ENCODE assay signal across 12 mouse cellular contexts in the genomic region with DNA sequence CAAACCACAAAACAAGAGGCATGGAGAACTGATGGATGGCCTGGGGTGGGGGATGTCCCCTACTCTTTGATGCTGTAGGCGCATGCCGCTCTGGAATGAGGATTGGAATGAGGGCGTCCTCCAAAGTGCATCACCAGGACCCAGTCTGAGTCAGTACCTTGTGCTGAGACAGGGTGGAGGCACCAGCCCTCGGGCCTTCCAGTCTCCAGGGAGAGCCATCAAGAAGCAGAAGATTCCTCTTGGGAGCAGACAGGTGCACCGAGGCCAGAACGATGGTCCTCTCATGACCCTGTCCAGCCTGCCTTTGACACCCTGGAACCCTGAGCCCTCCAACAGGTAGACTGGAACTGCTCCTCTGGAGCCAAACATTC. TPM values are rescaled to one million over a fixed set of nuclear protein-coding genes. Genes with fewer than 3 reads are reported as not detected.
A peak's percentile ranks its signal among the peaks of the same experiment; 100 is the strongest.
DNase-seq lines count a peak whose midpoint lies in the region; ATAC-seq lines count a peak whose summit lies in the region.
"Had no signal": no experiment of that assay in that cellular context is flagged by ENCODE, and none has a peak within 500 bp of the region (broad histone marks: within the 10 kb centered on the region; RNA-seq: fewer than 3 reads in every experiment).

No protein-coding gene starts in this region.

- WGBS in hindbrain, embryonic 13.5 days = 83% methylated on average over 6 of the region's 6 CpGs
- 85% methylated on average over 6 of the region's 6 CpGs for WGBS in hindbrain, embryonic 11.5 days
- 66% methylated on average over 6 of the region's 6 CpGs for WGBS in heart, embryonic 16.5 days

- no peaks in the 10 kb centered on the region for H3K36me3 ChIP-seq in hindbrain, embryonic 13.5 days
- no peaks in the 10 kb centered on the region for H3K36me3 ChIP-seq in hindbrain, embryonic 11.5 days (ENCODE audit: control insufficient read depth, insufficient read depth, low read length)
- no peaks in the 10 kb centered on the region for H3K36me3 ChIP-seq in heart, embryonic 16.5 days (ENCODE audit: control insufficient read depth, insufficient read depth)
- H3K36me3 ChIP-seq: neural tube, embryonic 12.5 days had no signal

- no peak overlapping the region for H3K4me3 ChIP-seq in hindbrain, embryonic 13.5 days
- no peak overlapping the region for H3K4me3 ChIP-seq in hindbrain, embryonic 11.5 days (ENCODE audit: low read depth, low read length)
- peak overlapping the region; percentile 74 for H3K4me3 ChIP-seq in heart, embryonic 16.5 days (ENCODE audit: low read length)

- H3K27me3 ChIP-seq in hindbrain, embryonic 13.5 days = 0 out of 2 replicates have a peak, but pooled peaks cover 1% of the 10 kb centered on the region
- H3K27me3 ChIP-seq in hindbrain, embryonic 11.5 days (ENCODE audit: control insufficient read depth, insufficient read depth, low read length) = no peaks in the 10 kb centered on the region
- H3K27me3 ChIP-seq in heart, embryonic 16.5 days (ENCODE audit: control insufficient read depth, insufficient read depth, low read length) = no peaks in the 10 kb centered on the region
- H3K27me3 ChIP-seq: neural tube, embryonic 12.5 days had no signal

- peaks cover 36% of the 10 kb centered on the region for H3K4me1 ChIP-seq in hindbrain, embryonic 13.5 days (replicated peaks)
- peaks cover 18% of the 10 kb centered on the region for H3K4me1 ChIP-seq in hindbrain, embryonic 11.5 days (replicated peaks; ENCODE audit: control insufficient read depth, insufficient read depth, low read length)
- H3K4me1 ChIP-seq in heart, embryonic 16.5 days (ENCODE audit: control insufficient read depth, insufficient read depth, low read length) = peaks cover 39% of the 10 kb centered on the region

- ATAC-seq in hindbrain, embryonic 13.5 days (ENCODE audit: low FRiP score) = no peak
- ATAC-seq in hindbrain, embryonic 11.5 days (ENCODE audit: low FRiP score) = no peak
- ATAC-seq in heart, embryonic 16.5 days (replicated peaks; ENCODE audit: extremely low read depth, insufficient read depth, low FRiP score) = no peak

- no peak overlapping the region for H3K27ac ChIP-seq in hindbrain, embryonic 13.5 days
- H3K27ac ChIP-seq in hindbrain, embryonic 11.5 days (ENCODE audit: low read depth, low read length) = no peak overlapping the region
- H3K27ac ChIP-seq in heart, embryonic 16.5 days (ENCODE audit: low read length) = peak overlapping the region; percentile 70
- H3K27ac ChIP-seq: forebrain, embryonic 13.5 days; neural tube, embryonic 12.5 days had no signal

- no peak overlapping the region for H3K9ac ChIP-seq in hindbrain, embryonic 13.5 days
- H3K9ac ChIP-seq in hindbrain, embryonic 11.5 days (ENCODE audit: low read depth, low read length) = no peak overlapping the region
- H3K9ac ChIP-seq in heart, embryonic 16.5 days (ENCODE audit: low read length) = peak overlapping the region; percentile 78; the same call in 1 of the 2 replicates

- peak; percentile 65 to 70 for DNase-seq in adrenal gland, adult (ENCODE audit: inconsistent age in 2 of 2, low spot score in 1 of 2)
- DNase-seq in adrenal gland, postnatal 25 days = no peak
- no peak for DNase-seq in hindbrain, embryonic 11.5 days (ENCODE audit: low spot score)
- DNase-seq in 3134 (ENCODE audit: extremely low read depth, insufficient read length, low spot score) = peak; percentile 45
- DNase-seq in urinary bladder, adult 2 months (ENCODE audit: low spot score) = no peak
- no peak for DNase-seq in thymus, adult 18-20 months
- DNase-seq: lung, postnatal 4 days had no signal

- peak overlapping the region; percentile 84; the same call in 1 of the 2 replicates for H3K4me2 ChIP-seq in hindbrain, embryonic 13.5 days
- H3K4me2 ChIP-seq in hindbrain, embryonic 11.5 days (replicated peaks; ENCODE audit: low read depth, low read length) = no peak overlapping the region
- peak overlapping the region; percentile 85 for H3K4me2 ChIP-seq in heart, embryonic 16.5 days (ENCODE audit: low read depth, low read length)

- H3K9me3 ChIP-seq in hindbrain, embryonic 13.5 days = no peaks in the 10 kb centered on the region
- H3K9me3 ChIP-seq in hindbrain, embryonic 11.5 days (ENCODE audit: control insufficient read depth, low read length) = no peaks in the 10 kb centered on the region
- H3K9me3 ChIP-seq in heart, embryonic 16.5 days (replicated peaks; ENCODE audit: control insufficient read depth, low read length) = no peaks in the 10 kb centered on the region
- H3K9me3 ChIP-seq: forebrain, embryonic 13.5 days; neural tube, embryonic 12.5 days had no signal

RNA-seq across cellular contexts. Expression of gene Usp2, which starts 1.1 kb away (rescaled TPM):
- total RNA-seq in adrenal gland, postnatal 25 days (2021) = 20.9 and 22.8 TPM in 2 replicates
- 8.1 and 12.2 TPM in 2 replicates for polyA plus RNA-seq in hindbrain, embryonic 13.5 days (2015; fragmentation: Nextera tagmentation; extraction: Ambion mirVana)
- 11.4 and 13.9 TPM in 2 replicates for polyA plus RNA-seq in hindbrain, embryonic 11.5 days (2014; fragmentation: Nextera tagmentation; extraction: Ambion mirVana)
- polyA plus RNA-seq in heart, embryonic 16.5 days (2015; fragmentation: Nextera tagmentation; extraction: Ambion mirVana) = 77.5 and 89.6 TPM in 2 replicates
- 5.8 and 12.5 TPM in 2 replicates for polyA plus RNA-seq in urinary bladder, adult 2 months (2012; rRNA removed)

RNA-seq across cellular contexts. Expression of gene Thy1, which starts 24.8 kb away (rescaled TPM):
- 30.8 and 37.7 TPM in 2 replicates for total RNA-seq in adrenal gland, postnatal 25 days (2021)
- 0.27 and 0.55 TPM in 2 replicates for polyA plus RNA-seq in hindbrain, embryonic 13.5 days (2015; fragmentation: Nextera tagmentation; extraction: Ambion mirVana)
- polyA plus RNA-seq in hindbrain, embryonic 11.5 days (2014; fragmentation: Nextera tagmentation; extraction: Ambion mirVana) = 0.31 and 0.35 TPM in 2 replicates
- 8.7 and 21.5 TPM in 2 replicates for polyA plus RNA-seq in heart, embryonic 16.5 days (2015; fragmentation: Nextera tagmentation; extraction: Ambion mirVana)
- polyA plus RNA-seq in urinary bladder, adult 2 months (2012; rRNA removed) = 93.6 and 128 TPM in 2 replicates

RNA-seq across cellular contexts. Expression of gene Mfrp, which starts 33.6 kb away (rescaled TPM):
- total RNA-seq in adrenal gland, postnatal 25 days (2021) = not detected in 2 replicates
- 0.22 TPM in 1 of 2 replicates, not detected in the other for polyA plus RNA-seq in hindbrain, embryonic 13.5 days (2015; fragmentation: Nextera tagmentation; extraction: Ambion mirVana)
- polyA plus RNA-seq in hindbrain, embryonic 11.5 days (2014; fragmentation: Nextera tagmentation; extraction: Ambion mirVana) = 0.10 and 0.23 TPM in 2 replicates
- 0.12 TPM in 1 of 2 replicates, not detected in the other for polyA plus RNA-seq in heart, embryonic 16.5 days (2015; fragmentation: Nextera tagmentation; extraction: Ambion mirVana)
- 0.13 and 0.21 TPM in 2 replicates for polyA plus RNA-seq in urinary bladder, adult 2 months (2012; rRNA removed)
- polyA plus RNA-seq: inflammation-experienced regulatory T-cells, adult 6 months had no signal

RNA-seq across cellular contexts. Expression of gene C1qtnf5, which starts 39.1 kb away (rescaled TPM):
- total RNA-seq in adrenal gland, postnatal 25 days (2021) = 9.9 and 10.9 TPM in 2 replicates
- 3.2 and 5.3 TPM in 2 replicates for polyA plus RNA-seq in hindbrain, embryonic 13.5 days (2015; fragmentation: Nextera tagmentation; extraction: Ambion mirVana)
- polyA plus RNA-seq in hindbrain, embryonic 11.5 days (2014; fragmentation: Nextera tagmentation; extraction: Ambion mirVana) = 0.82 and 1.2 TPM in 2 replicates
- 3.5 and 4.2 TPM in 2 replicates for polyA plus RNA-seq in heart, embryonic 16.5 days (2015; fragmentation: Nextera tagmentation; extraction: Ambion mirVana)
- polyA plus RNA-seq in urinary bladder, adult 2 months (2012; rRNA removed) = 27.2 and 31.4 TPM in 2 replicates
- polyA plus RNA-seq: inflammation-experienced regulatory T-cells, adult 6 months had no signal

RNA-seq across cellular contexts. Expression of gene Gm49380, which starts 45.4 kb away (rescaled TPM):
- 0.82 and 1.5 TPM in 2 replicates for total RNA-seq in adrenal gland, postnatal 25 days (2021)
- polyA plus RNA-seq in hindbrain, embryonic 13.5 days (2015; fragmentation: Nextera tagmentation; extraction: Ambion mirVana) = 0.12 and 0.49 TPM in 2 replicates
- 0.29 and 0.38 TPM in 2 replicates for polyA plus RNA-seq in hindbrain, embryonic 11.5 days (2014; fragmentation: Nextera tagmentation; extraction: Ambion mirVana)
- 0.07 and 0.20 TPM in 2 replicates for polyA plus RNA-seq in heart, embryonic 16.5 days (2015; fragmentation: Nextera tagmentation; extraction: Ambion mirVana)
- 0.27 and 0.36 TPM in 2 replicates for polyA plus RNA-seq in urinary bladder, adult 2 months (2012; rRNA removed)
- polyA plus RNA-seq: forebrain, embryonic 13.5 days; inflammation-experienced regulatory T-cells, adult 6 months had no signal

Comparison
In these comparisons a context has a peak if more than half of its experiments do, and no peak if none do; other contexts are left out.
1. DNase-seq: peak in adrenal gland, adult (2 of 2) and 3134 (single experiment); none in adrenal gland, postnatal 25 days (single experiment), hindbrain, embryonic 11.5 days (single experiment), urinary bladder, adult 2 months (single experiment) and thymus, adult 18-20 months (0 of 2).